Mouse (Mus musculus) retina, postnatal 7 days (tissue): ENCODE measurements around the gene Emc8.

ENCODE experiments used
- DNase-seq: peaks from one replicate; pipeline ENCODE4 v3.0.0-alpha.2; 2012; ENCODE audit warnings: low read depth, low spot score

Emc8 gene

DNA sequence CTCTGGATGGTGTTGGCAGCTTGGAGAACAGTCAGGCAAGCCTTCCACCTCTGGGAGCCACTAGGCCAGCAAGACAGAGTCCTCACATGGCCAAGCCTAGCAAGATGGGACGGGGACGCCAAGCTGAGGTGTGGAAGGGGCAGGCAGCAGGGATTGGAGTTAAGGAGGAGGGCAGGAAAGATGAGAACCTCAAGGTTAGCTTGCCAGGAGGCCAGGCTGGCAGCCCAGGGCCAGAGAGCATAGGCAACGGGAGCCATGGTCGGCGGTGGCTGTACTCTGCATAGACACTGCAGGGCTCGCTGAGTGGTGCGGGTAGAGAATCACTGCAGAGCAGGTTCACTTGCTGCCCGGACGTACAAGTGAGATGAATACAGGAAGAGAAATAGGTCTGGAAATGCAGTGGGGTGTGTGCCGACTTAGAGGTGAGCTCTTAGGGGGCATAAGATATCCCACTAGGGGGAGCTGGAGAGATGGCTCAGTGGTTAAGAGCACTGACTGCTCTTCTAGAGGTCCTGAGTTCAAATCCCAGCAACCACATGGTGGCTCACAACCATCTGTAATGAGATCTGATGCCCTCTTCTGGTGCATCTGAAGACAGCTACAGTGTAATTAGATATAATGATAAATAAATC lies 26.2 kb downstream of the Emc8 start:
- DNase-seq: no peak

DNA sequence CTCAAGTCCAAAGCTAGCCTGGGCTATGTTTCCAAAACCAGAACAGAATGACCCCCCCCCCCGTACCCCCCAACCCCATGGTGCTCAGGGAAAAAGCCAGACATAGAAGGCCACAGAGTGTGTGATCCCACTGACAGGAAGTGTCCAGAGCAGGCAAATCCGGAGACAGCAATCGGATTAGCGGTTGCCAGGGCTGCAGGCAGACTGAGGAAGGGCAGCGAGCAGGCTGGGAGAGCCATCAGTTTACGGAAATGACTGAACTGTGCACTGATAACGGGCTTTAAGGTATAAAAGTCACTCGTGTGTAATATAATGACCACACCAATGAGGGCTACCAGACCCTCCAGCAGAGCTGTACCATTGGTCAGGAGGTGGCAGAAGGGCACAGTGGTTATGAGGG lies 27.1 kb downstream of the Emc8 start:
- DNase-seq: no peak

DNA sequence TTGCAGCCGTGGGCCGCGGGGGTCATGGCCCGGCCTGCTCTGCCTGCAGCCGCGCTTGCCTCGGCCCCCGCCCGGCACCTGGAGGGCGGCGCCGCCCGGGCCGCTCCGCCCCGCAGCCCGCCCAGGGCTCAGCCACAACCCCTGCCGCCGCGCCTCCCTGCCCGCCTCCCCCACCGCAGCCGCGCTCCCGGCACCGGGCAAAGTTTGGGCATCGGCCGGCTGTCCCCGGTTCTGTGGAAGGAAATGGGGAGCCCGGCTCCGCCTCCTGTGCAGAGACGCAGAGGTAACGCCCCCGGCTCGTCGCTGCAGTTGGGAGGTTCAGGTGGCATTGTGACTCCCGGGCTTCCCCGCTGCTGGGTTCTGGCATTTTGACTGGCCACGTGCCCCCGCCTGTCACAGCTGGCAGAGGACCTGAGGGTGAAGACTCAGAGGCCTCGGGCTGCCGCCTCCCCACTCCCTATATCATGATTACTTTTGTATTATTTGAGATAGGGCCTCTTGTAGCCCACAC lies 34.0 kb downstream of the Emc8 start:
- DNase-seq: no peak

DNA sequence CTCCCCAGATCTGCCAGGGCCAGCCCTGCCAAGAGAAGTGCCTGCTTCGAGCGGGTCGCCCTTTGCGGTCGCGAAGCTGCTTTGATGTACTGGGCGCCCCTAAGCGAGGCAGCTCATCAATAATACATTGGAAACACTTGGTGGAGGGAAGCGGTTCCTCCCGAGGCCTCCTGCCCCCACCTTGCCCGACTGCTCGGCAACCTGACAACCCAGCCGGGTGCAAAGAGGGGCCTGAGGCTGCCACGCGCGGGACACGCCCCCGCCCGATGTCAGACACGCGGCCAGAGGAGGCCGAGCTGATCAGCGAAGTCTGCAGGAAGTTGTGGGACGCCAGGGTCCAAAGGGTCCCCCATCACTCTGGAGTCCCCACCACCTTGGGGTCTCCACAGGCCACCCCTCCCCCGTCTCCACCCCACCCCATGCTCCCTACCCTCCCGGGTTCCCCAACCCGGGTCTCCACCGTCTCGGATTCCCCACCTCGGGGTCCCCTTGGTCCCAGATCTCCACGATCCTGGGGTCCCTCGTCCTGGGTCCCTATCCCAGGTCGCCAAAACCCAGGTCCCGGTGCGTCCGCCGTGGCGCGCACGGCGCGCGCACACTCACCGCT lies 34.6 kb downstream of the Emc8 start:
- DNase-seq: no peak

DNA sequence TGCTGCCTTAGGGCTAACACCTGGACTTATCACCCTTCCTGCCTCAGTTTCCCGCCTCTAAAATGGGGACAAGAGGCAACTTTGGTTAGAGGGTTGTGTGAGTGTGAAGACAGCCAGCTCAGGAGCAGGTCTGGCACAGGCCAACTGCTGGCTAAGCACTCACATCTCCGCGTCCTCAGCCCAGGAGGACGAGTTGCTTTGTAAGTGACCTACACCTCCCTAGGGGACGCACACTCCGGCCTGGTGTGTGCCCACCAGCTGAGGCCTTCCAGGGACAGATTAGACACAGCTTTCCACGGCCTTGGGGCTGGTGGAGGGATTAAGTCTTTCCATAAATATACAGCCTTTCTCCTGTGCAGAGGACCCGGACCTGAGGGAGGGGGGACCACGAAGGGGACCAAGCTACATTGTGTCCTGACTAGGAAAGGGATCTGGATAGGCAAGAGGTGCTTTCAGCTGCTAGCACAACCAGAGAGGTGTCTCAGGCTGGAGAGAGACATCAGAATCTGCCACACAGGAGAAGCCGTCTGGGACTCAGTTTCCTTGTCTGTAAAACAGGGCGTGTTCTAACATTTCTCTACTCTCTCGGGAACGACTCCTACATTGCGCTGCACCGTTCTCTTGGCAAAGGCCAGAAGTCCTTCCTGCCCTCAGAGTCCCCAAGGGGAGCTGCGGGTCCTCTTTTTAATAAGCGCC lies 35.3 kb downstream of the Emc8 start:
- no peak for DNase-seq

DNA sequence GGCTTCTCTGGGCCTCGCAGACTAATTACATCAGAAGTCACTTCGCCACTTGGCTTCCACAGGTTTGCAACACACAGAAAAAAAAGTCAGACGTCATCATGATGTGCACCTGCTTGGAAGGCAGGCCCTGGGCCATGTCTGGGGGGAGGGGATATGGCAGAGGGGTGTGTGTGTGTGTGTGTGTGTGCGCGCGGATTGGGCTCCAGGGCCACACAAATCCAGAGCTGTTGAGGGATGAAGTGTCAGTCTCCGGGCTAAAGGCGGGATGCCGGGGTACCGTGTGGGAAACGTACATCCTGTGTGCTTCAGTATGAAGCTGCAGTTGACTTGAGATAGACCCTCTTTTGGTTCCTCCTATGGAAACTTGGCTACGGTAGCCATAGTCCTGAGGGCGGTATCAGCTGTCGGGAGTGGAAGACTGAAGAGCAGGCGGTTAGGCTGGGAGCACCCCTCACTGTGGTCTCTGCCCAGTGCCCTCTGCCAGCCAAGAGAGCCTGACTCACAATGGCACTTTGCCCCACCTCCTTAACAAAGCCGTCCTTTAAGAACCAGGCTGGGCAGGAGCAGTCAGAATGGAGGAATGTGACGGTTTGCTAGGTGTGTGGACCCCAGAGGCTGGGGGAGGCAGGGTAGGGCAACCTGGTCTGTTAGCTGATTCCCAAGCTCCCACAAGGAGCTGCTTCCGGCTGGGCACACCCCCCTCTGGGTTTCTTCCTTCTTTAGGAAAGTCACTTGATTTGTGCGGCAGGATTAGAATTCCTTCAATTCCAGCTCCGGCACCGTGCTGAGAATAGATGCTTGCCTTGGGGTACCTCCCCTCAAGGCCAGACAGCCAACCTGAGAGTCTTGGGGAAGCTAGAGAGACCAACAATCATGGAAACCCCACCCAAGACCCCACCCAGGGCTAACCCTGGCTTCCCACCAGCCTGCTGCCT lies 36.7 kb downstream of the Emc8 start:
- no peak for DNase-seq

DNA sequence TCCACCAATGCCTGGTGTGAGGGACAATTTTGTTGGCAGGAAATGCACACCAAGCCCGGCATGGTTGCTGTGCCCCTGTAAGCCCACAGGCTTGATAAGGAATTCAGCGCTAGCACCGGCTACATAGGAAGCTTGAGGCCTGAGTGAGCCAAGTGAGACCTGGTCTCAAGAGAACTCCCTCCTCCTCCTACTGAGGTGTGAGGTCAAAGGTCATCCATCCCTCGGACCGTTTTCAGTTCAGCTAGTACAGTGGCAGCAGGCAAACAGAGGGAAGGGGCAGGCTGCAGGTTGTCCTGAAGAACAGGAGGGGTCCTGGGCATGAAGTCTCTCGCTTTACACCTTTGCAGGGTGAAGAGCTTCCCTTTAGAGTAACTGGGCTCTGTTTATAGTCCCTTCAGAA lies 37.5 kb downstream of the Emc8 start:
- no peak for DNase-seq

DNA sequence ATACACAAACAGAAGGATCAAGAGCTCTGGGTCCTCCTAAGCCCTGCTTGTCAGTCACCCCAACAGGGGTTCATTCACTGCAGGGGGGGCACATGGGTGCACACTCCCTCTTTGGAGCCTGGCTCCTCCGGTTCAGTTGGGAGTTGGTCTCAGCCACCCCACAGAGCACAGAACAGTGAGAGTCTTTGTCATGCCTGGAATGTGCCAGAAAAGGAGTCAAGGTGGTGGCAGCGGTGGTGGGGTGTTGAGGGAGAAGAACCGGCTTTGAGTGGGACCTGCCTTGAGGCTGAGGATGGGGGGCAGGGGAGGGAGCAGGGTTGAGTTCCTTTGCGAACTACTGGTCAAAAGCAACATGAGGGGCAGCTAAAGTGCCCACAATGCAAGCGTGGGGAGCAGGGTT lies 38.3 kb downstream of the Emc8 start:
- DNase-seq: no peak

DNA sequence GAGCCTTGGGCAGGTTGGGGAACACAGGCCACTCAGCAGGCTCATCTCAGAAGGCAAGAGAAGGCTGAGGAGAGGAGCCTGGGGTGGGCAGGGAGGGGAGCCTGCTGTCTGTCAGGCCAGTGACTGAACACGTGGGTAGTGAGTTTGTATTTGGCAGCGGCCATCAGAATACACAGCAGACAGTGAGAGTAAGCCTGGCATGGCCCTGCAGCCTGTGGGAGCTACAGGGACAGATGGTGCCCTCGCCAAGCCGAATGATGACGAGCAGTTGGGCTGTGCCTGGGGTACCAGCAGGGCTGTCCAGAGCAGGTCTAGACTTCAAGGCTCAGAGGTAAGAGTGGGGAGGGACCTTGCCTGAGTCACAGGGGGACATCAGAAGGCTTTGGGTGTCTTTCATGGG lies 41.1 kb downstream of the Emc8 start:
- no peak for DNase-seq

DNA sequence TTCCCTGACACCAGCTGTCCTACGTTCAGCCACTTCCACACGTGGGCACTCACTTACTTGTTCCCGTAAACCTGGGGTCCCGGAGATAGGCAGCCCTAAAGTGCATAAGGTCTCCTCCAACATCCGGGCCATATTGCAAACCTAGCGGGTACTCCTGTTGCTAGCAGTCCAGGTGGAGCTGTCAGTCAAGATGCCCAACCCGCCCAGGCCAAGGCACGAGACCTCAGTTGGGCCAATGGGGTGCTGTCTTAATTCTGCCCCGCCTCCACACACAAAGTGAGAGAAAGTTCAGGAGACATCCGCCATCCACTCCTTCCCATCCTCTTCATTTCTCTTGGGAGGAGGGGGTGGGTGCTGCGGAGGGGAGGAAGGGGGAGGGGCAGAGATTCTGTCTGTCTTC lies 41.9 kb downstream of the Emc8 start:
- DNase-seq: no peak

DNA sequence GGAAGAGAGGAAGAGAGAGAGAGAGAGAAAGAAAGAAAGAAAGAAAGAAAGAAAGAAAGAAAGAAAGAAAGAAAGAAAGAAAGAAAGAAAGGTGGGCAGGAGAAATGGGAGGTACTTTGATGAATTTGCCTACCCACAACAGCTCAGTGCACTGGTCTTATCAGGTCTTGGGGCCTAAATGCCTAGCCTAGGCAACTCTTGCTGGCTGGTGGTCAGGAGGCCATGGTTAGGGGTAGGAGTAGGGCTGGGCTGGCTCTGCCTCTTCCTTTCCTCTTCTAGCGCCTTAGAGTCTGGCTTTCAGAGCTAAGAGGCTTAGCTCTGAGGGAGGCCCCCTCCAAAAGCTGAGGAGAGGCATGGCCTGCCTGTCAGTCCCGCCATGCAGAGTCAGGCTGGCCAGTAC lies 44.8 kb downstream of the Emc8 start:
- DNase-seq: no peak

DNA sequence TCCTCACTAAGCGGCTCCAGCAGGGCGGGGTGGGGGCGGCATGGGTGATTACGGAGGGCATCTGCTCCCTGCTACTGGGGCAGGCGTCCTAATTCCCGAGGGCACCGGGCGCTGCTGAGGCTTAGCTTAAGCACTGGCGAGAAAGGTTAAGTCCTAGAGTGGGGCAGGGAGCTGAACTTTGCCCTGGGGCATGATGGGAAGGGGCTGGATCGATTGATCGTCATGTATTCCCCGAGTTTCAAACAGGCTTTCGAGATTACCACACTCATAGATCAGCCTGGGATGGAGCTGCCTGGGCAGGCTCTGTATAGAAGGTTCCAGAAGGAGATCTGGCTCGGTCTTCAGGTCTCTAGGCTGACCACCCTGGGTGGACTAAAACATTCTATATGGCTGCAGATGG lies 46.2 kb downstream of the Emc8 start:
- DNase-seq: no peak

DNA sequence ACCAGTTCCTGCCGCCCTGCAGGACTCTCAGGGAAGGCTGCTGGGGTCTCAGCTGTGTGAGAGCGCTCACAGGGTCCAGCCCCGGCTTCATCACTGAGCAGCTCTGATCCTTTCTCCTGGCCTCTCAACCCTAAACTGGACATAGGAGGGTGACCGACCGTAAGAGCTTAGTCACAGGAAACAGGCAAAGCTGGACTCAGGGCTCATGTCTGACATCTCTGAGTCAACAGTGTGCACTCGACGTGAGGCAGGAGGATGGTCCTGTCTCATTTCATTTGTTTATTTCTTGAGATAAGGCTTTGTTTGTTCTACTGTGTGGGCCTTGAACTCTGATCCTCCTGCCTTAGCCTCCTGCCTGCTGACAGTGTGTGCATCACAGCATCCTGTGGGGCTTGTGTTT lies 47.9 kb downstream of the Emc8 start:
- DNase-seq: no peak

DNA sequence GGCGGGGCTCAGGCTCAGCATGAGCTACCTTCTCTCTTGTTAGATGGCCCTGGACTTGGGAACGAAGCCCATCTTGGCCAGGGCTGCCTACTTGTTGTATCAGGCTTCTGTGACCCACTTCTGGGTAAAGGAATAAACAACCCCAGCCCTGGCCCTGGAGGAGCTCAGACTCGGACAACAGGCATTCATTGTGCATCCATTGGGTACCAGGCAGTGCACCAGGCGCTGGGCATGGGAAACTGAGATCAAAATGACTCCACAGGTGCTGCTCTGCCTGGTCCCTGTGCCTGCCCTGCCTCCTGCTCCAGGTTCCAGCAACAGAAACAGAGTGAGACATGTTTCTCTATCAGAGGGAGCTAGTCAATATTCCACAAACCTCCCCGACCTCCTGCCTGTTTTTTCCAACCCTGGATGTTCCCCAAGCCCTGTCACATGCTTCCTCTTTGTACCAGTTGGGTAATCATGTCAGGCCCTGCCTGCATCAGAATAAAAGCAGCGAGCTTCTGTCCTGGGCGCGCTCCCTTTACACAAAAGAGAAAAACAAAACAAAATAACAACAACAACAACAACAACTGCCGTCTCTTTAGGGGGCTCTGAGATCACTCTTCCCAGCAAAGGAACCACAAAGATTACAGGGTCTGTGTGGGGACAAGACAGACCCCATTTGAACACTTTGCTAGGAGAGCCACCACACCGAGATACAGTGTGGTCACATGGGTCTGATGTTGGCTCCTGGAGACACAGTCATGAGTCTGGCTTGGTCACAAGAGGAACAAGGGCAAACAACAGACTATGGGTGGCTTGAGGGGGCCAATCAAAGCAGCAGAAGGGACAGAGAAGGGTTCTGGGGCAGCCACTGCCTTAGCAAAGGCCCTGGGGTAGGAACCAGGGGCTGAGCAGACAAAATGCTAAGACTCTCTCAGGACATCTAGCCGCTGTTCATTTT lies 48.9 kb downstream of the Emc8 start:
- no peak for DNase-seq

DNA sequence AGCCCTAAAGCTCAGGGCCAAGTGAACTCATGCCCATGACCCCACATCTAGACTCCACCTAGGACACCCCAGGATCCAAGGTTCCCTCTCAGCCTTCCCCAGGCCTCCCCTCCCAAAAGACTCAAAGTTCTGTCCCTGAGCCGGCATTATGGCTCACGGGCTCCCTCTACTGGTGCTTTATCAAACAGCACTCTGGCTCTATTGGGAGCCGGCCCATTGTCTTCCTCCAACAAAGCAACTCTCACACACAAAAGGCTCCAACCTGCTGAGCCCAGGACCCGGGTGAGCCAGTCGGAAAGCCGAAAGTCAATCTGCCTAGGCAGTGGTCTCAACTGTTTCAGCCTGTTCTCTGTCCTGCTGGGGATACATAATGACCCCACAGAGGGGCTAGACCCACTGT lies 50.3 kb downstream of the Emc8 start:
- no peak for DNase-seq

DNA sequence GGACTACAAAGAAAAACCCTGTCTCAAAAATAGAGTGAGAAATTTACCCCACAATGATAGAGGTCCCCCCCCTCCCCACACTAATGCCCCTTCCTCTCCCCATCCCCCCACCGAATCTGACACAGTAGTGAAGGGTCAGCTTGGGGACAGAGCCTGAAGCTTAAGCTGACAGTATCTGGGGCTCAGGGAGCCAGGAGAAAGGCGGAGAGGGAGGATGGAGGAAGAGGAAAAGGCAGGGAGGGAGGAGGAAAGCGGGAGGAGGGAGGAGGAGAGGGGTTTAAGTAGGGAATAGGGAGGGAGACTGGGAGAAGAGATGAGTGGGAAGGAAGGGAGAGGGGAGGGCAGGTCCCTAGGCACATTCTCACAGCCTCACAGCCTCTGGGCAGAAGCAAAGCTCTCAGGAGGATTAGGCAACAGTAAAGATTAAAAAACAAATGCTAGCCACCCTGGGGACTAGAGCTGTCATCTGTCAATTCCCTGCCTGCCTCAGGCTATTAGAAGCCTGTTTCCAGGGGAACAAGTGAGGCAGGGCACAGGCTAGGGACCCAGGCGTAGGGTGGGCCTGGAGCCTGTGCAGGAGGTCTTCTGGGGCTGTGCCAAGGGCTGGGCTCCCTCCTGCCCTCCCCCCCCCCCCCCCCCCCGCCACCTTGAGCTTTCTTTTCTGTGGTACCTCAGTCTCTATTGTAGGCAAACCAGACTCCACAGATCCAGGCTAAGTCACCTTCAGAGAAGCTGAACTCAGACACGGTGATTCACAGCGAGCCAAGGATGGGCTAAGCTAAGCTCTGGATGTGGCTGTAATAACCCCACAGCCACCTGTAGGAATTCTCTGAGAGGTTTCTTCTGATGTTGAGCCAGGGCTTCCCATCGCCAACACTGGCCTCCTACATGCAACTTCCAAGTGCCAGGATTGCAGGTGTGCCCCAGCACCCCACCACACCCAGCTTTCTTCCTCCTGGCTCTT lies 51.4 kb downstream of the Emc8 start:
- no peak for DNase-seq

DNA sequence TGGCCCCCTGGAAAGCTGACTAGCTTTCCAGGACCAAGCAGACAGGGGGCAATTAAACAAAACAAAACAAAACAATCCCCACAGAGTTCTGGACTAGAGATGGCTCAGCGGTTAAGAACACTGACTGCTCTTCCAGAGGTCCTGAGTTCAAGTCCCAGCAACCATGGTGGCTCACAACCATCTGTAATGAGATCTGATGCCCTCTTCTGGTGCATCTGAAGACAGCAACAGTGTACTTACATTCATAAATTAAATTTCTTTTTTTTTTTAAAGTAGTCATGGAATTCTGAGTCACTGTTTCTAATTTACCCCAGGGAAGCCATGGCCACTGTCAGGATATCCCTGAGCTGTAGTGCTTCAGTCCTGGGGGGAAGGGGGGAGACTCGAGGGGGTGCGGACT lies 53.9 kb downstream of the Emc8 start:
- DNase-seq: no peak

DNA sequence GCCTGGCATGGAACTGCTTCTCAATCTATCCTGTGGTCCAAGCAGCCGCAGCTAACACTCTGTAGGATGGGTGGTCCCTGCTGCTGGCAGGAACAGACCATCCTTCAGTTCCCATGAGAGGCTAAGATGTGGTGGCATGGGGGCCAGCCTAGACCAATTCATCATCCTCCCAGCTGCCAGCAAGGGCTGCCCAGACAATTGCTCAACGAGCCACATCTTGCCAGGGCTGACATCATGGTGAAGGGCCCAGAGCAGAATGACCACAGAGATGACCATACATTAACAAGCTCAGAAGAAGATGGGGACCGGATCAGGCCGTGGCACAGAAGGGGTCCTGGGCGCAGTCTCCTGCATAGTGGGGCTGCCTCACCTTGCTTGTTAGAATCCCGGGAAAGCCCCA lies 57.5 kb downstream of the Emc8 start:
- no peak for DNase-seq

DNA sequence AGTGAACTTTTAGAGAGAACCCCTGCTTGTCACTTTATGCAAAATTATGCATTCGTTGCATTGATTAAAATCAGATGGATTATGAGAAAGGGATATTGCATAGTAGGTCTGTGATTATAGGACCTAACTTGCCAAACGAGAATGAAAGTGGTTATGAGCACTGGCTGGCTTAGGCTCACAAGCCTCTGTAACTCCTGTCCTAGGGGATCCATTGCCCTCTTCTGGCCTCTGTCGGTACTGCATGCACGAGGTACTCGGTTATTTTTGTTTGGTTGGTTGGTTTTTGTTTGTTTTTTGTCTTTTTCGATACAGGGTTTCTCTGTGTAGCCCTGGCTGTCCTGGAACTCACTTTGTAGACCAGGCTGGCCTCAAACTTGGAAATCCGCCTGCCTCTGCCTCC lies 60.5 kb downstream of the Emc8 start:
- DNase-seq: no peak

DNA sequence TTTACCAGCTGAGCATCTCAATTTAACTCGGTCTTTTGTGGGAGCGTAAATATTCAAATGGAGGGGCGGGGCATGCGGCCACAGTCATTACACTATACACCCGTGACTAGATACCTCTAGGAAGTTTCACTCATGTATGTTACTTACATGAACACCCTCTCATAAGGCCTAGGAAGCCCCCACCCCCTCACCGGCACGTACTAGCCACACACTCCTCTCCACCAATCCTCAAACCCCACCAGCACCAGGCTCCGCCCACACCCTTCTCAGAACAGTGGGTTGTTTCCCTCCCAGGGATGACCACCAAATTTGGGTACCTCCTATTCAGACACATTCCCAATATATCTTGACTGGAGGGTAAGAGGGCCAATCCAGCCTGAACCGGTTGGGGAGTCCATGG lies 60.9 kb downstream of the Emc8 start:
- no peak for DNase-seq
